Mouse (Mus musculus) lung, postnatal 0 days (tissue): Measurements from ENCODE around the gene Ndc1. TPM values are rescaled to one million over a fixed set of nuclear protein-coding genes. Genes with fewer than 3 reads are reported as not detected.
A peak's percentile ranks its signal among the peaks of the same experiment; 100 is the strongest.
"Not testable (repeated sequence)": the region's sequence is repeated elsewhere in the genome, so short reads cannot be mapped to it uniquely, and the experiment has no call there.

Experiments
- ATAC-seq: fragments of 200-750 bp; cut with Nextera tagmentation; 2 replicates; pipeline ENCODE4 v1.8.0; 2017; ENCODE audit warnings: moderate library complexity
- DNase-seq: peaks from one replicate; pipeline ENCODE4 v3.0.0-alpha.2; 2016; ENCODE audit warnings: low spot score
- H3K27ac ChIP-seq: fragments of 300-500 bp; sonication (generic); 2 replicates; pipeline ENCODE4 v1.5.1; 2014; ENCODE audit warnings: antibody characterized with exemption, mild to moderate bottlenecking, low read length, mixed read lengths
- H3K27me3 ChIP-seq: fragments of 300-500 bp; sonication (generic); replicated peaks from 2 replicates; pipeline ENCODE4 v1.6.1; 2014; ENCODE audit warnings: low read length, mixed read lengths; ENCODE audit not compliant: insufficient read depth
- H3K36me3 ChIP-seq: fragments of 300-500 bp; sonication (generic); 2 replicates; pipeline ENCODE4 v1.6.1; 2014; ENCODE audit warnings: low read length, mixed read lengths; ENCODE audit not compliant: insufficient read depth
- H3K4me1 ChIP-seq: fragments of 300-500 bp; sonication (generic); 2 replicates; pipeline ENCODE4 v1.6.1; 2014; ENCODE audit warnings: antibody characterized with exemption, low read depth, low read length, mixed read lengths; ENCODE audit not compliant: insufficient read depth
- H3K4me2 ChIP-seq: fragments of 300-500 bp; sonication (generic); replicated peaks from 2 replicates; pipeline ENCODE4 v1.6.1; 2014; ENCODE audit warnings: low read depth, mild to moderate bottlenecking, low read length, moderate library complexity, mixed read lengths
- H3K4me3 ChIP-seq: fragments of 300-500 bp; sonication (generic); 2 replicates; pipeline ENCODE4 v1.5.1; 2014; ENCODE audit warnings: low read depth, low read length
- H3K9ac ChIP-seq: fragments of 300-500 bp; sonication (generic); replicated peaks from 2 replicates; pipeline ENCODE4 v1.6.1; 2014; ENCODE audit warnings: low read depth, mild to moderate bottlenecking
- H3K9me3 ChIP-seq: fragments of 300-500 bp; sonication (generic); 2 replicates; pipeline ENCODE4 v1.6.1; 2016; ENCODE audit warnings: low read length, mixed read lengths
- CTCF ChIP-seq: IDR thresholded peaks from 2 replicates; pipeline ENCODE4 v1.5.1; 2016; ENCODE audit warnings: antibody characterized with exemption, mild to moderate bottlenecking
- EP300 ChIP-seq: IDR thresholded peaks from 2 replicates; pipeline ENCODE4 v1.6.1; 2016; ENCODE audit warnings: antibody characterized with exemption, mild to moderate bottlenecking, control low read depth
- WGBS: fragments of 180-500 bp; shearing (Covaris S2); extraction: QIAGEN DNeasy Blood & Tissue Kit; methylation state at CpG from one replicate; pipeline ENCODE4 v1.1.7; 2014; 5-methylcytosine and 5-hydroxymethylcytosine counted together
- polyA plus RNA-seq: library from polyadenylated mRNA; unstranded; fragments of >200 nt; fragmentation: Nextera tagmentation; extraction: Ambion mirVana; gene quantifications from 2 replicates; pipeline ENCODE4 v1.2.1, GENCODE M21; 2015

The Ndc1 gene
- polyA plus RNA-seq, 1 experiment from 2014 or later = 4.7 TPM

DNA sequence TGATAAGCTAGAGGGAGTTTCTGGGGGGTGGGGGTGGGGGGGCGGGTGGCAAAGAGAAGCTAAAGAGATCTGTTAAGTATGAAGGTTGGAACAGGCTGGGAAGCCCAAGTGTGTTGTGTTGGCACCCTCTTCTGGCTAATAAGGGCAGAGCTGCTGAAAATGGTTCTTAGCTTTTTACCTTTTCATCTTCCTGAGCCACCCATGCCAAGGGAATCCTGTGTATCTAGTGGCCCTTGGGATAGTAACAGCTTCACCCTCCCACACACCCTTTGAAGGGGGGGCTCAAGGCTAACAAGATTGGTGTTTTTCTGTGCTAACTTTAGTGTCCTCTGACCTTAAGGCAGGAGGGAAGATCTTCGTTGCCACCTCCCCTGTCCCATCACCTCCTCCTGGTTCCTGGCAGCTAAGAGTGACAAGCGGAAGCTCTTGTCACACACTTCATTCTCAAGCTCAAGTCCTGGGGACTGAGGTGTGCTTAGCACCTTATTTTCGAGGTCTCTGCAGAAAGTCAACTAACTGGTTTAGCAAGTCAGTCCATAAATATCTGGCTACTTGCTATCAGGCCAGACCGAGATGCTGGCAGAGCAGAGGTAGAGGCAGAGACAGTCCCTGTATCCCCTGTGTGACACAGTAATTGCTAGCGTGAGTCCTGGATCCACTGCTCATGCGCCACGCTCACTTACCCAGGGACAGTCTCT lies 18.1 kb upstream of the Ndc1 start:
- no peaks in the 10 kb centered on the region for H3K27me3 ChIP-seq
- WGBS = 43% methylated on average over 8 of the region's 8 CpGs
- peak overlapping the region; percentile 15; the same call in 1 of the 2 replicates for H3K4me2 ChIP-seq
- H3K4me1 ChIP-seq = no peaks in the 10 kb centered on the region
- no peaks in the 10 kb centered on the region for H3K9me3 ChIP-seq
- H3K9ac ChIP-seq = no peak overlapping the region
- TF ChIP-seq EP300 (no peak), CTCF (peak; percentile 74)
- H3K27ac ChIP-seq = 0 out of 2 replicates have a peak overlapping the region, but pooled peaks have one; percentile 11
- DNase-seq (peak; percentile 84), ATAC-seq (peak; percentile 78)
- H3K36me3 ChIP-seq = 0 out of 2 replicates have a peak, but pooled peaks cover 5% of the 10 kb centered on the region
- H3K4me3 ChIP-seq = no peak overlapping the region

DNA sequence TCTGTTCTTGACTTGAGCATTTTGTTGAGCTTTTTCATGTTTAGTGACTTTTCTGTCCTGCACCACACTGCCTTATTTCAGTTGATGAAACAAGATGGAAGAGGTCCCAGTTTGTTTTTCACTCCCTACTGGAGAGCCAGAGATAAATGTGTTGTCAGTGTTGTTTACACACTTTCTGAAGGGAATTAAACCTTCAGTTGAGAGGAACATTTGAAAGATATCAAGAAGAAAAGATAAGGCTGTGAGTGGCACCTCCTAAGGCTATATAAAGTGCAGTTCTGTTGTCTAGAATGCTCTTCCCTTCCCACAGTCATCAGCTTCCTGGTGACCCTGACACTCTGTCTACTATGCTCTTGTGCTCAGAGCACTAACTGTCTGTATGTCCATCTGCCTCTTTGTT lies 16.2 kb upstream of the Ndc1 start:
- Histone ChIP-seq H3K4me3 (no peak overlapping the region), H3K4me2 (no peak overlapping the region), H3K9ac (no peak overlapping the region), H3K27me3 (no peaks in the 10 kb centered on the region), H3K36me3 (0 out of 2 replicates have a peak, but pooled peaks cover 5% of the 10 kb centered on the region), H3K27ac (no peak overlapping the region), H3K4me1 (no peaks in the 10 kb centered on the region), H3K9me3 (no peaks in the 10 kb centered on the region)
- DNase-seq = no peak
- no peak for ATAC-seq
- TF ChIP-seq CTCF (no peak), EP300 (no peak)

DNA sequence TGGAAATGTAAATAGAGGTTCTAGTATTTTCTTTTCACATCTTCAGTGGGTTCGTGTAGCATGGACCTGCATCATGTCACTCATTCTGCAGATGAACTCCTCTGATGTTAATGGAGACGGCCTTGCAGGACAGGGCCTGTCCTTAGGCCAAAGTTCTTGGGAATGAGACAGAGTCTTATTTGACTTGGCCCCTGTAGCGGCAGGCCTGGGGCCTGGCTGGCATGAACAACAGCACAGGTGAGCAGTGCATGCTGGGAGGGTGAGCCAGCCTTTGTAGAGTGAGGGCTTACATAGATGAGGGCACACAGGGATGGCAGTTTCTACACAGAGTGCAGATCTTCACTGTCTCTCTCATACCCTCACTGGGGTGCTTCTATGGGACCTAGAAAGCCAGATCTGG lies 14.0 kb upstream of the Ndc1 start:
- H3K27ac ChIP-seq = no peak overlapping the region
- H3K27me3 ChIP-seq = no peaks in the 10 kb centered on the region
- H3K36me3 ChIP-seq = no peaks in the 10 kb centered on the region
- H3K4me2 ChIP-seq = no peak overlapping the region
- TF ChIP-seq CTCF (no peak), EP300 (no peak)
- no peak for ATAC-seq
- H3K4me3 ChIP-seq = no peak overlapping the region
- no peaks in the 10 kb centered on the region for H3K9me3 ChIP-seq
- WGBS = 83% methylated on average over 3 of the region's 3 CpGs
- no peaks in the 10 kb centered on the region for H3K4me1 ChIP-seq
- no peak for DNase-seq
- no peak overlapping the region for H3K9ac ChIP-seq

DNA sequence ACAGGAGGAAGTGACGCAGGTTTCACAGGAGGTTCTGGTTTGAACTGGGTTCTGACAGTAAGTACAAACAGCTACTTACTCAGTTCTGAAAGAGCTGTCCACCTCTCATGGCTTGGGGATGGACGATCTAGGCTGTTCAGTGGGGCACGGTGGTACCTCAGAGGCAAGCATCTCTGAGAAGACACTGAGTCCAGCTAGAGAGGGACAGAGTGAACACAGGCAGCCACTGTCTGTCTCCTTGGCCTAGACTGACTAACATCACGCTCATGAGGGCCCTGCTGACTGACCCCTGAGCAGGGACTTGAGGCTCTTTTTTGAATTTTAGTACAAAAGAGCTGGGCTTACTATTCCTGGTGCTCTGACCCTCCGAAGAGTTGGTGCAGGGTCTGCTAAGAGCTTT lies 13.5 kb upstream of the Ndc1 start:
- no peaks in the 10 kb centered on the region for H3K36me3 ChIP-seq
- H3K9ac ChIP-seq = no peak overlapping the region
- no peak for ATAC-seq
- no peak for TF ChIP-seq EP300
- no peaks in the 10 kb centered on the region for H3K27me3 ChIP-seq
- WGBS = 87% methylated on average over 5 of the region's 5 CpGs
- H3K9me3 ChIP-seq = no peaks in the 10 kb centered on the region
- no peaks in the 10 kb centered on the region for H3K4me1 ChIP-seq
- DNase-seq = no peak
- no peak overlapping the region for H3K4me2 ChIP-seq
- H3K27ac ChIP-seq = no peak overlapping the region
- H3K4me3 ChIP-seq = no peak overlapping the region

DNA sequence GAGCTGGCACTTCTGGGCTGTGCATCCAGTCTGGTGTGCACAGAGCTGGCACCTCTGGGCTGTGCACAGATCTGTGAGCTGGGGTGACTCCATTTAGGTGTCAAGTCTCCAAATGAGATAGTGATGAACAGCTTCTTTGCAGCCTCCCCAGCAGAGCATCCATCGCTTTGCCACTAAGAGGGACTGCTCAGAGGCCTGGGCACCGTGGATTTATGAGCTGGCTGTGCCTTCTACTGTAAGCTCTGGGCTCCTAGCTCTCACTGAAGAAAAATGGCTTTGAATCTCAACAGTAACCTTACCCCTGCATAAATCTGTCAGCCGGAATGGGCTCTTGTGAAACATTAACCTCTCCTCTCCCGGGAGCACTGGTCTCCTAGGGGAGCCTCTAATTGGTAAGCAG lies 13.0 kb upstream of the Ndc1 start:
- Histone ChIP-seq H3K4me1 (no peaks in the 10 kb centered on the region), H3K9me3 (no peaks in the 10 kb centered on the region), H3K4me3 (no peak overlapping the region), H3K27ac (no peak overlapping the region), H3K36me3 (no peaks in the 10 kb centered on the region), H3K9ac (no peak overlapping the region), H3K4me2 (no peak overlapping the region), H3K27me3 (no peaks in the 10 kb centered on the region)
- 35% methylated on average over 4 of the region's 4 CpGs for WGBS
- DNase-seq = no peak
- TF ChIP-seq CTCF (no peak), EP300 (no peak)
- no peak for ATAC-seq

GRCm38 (mm10) chr4:107357172-107357571 lies 10.4 kb upstream of the Ndc1 start:
- not testable (repeated sequence) for DNase-seq, H3K4me1 ChIP-seq, H3K4me3 ChIP-seq, H3K27me3 ChIP-seq, ATAC-seq, H3K4me2 ChIP-seq, H3K9me3 ChIP-seq, H3K9ac ChIP-seq, H3K36me3 ChIP-seq, H3K27ac ChIP-seq
- WGBS = 53% methylated on average over 8 of the region's 8 CpGs

- Histone ChIP-seq H3K4me1 (no peaks in the 10 kb centered on the region), H3K27ac (no peak overlapping the region), H3K36me3 (no peaks in the 10 kb centered on the region), H3K9me3 (no peaks in the 10 kb centered on the region), H3K4me2 (no peak overlapping the region), H3K27me3 (no peaks in the 10 kb centered on the region), H3K9ac (no peak overlapping the region), H3K4me3 (no peak overlapping the region)
- 91% methylated on average over 3 of the region's 3 CpGs for WGBS
- DNase-seq (no peak), ATAC-seq (no peak)
- TF ChIP-seq EP300 (no peak), CTCF (no peak)
These were observed 9.1 kb upstream of the Ndc1 start for GRCm38 (mm10) chr4:107358460-107358859.
